Mouse (Mus musculus) liver, embryonic 14.5 days (tissue): ENCODE data around the gene Trit1.

Source experiments
- CTCF ChIP-seq: IDR thresholded peaks from 2 replicates; pipeline ENCODE4 v1.5.1; 2016; ENCODE audit warnings: antibody characterized with exemption, low read depth, control low read depth
- EP300 ChIP-seq: IDR thresholded peaks from 2 replicates; pipeline ENCODE4 v1.6.1; 2016; ENCODE audit warnings: antibody characterized with exemption, low read depth

- TF ChIP-seq CTCF (no peak), EP300 (no peak)
Measured at GRCm38 (mm10) chr4:123026597-123026996, 10.2 kb downstream of the Trit1 start.
